Mouse (Mus musculus): ENCODE results near the gene Ankk1.

- no peak for TF ChIP-seq CTCF (IDR thresholded peaks at IDR 0.05; ENCODE audit: low read depth)
- no peak for TF ChIP-seq EP300 (IDR thresholded peaks at IDR 0.05; ENCODE audit: low read depth)
These were observed 34.6 kb downstream of the Ankk1 start for GRCm38 (mm10) chr9:49392242-49392641.
